Mouse (Mus musculus) adrenal gland, postnatal 0 days (tissue): ENCODE measurements around the gene Depp1. TPM values are rescaled to one million over a fixed set of nuclear protein-coding genes. Genes with fewer than 3 reads are reported as not detected.

Source experiments
- microRNA-seq: library from miRNA; unstranded; fragments of <30 nt; microRNA quantifications from one replicate; pipeline ENCODE4, GENCODE M21; 2016; ENCODE audit warnings: borderline replicate concordance; ENCODE audit not compliant: insufficient number of aligned reads
- polyA plus RNA-seq: library from polyadenylated mRNA; unstranded; fragments of >200 nt; fragmentation: Nextera tagmentation; extraction: Ambion mirVana; gene quantifications from 2 replicates; pipeline ENCODE4 v1.2.1, GENCODE M21; 2015

The Depp1 gene
- polyA plus RNA-seq = 11.1 and 20.4 TPM in 2 replicates

DNA sequence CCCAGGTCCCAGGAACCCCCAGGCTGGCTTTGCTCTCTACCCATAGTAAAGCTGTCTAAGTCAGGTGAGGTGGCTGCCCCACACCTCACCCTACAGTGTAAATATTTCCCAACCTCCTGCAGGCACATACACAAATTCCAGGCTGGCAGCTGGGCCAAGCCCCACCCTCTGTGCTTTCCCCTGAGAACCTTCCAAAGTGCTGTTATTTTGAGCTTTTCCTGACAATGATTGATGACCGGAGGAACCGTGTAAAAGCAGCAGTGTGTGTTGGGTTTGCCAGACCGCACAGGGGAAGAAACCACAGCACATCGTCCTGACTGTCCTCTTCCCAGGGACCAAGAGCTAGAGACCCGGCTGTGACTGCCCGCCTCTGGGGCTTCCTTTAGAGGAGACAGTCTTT is at the start of gene Depp1:
Gene Depp1 (plus strand): TSS at position 204 of the 400 bp plus-strand sequence.

DNA sequence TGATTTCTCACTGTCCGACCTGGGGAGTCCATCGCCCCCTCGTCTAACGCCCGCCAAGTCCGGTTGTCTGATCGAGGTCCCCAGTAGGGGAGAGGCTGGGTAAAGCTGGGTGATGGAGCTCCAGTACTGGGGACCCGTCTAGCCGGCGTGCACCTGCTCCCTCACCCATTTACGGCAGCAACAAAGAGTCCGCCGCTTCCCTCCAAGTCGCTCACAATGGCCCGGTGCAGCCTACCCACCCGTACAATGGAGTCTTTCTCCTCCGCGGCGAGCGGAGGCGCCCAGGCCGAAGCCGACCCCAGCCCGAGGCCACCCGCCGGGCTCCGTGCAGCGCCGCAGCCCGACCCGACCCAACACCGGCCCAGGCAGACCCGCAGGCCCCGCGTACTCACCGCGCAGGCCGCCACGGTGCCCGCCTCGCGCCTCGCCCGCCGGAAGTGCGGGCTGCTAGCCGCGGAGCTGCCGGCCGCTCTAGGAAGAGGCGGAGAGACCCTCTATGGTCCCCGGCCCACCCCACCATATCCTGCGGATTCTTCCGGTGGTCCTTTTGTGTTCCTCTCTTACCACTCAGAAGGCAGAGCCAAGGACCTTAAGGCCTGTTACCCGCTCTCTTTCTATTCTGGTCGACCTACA is 21.8 kb upstream of the Depp1 start, which contains the start of gene Zfp422:
Gene Zfp422 (minus strand): TSS at position 461 of the 633 bp plus-strand sequence.

DNA sequence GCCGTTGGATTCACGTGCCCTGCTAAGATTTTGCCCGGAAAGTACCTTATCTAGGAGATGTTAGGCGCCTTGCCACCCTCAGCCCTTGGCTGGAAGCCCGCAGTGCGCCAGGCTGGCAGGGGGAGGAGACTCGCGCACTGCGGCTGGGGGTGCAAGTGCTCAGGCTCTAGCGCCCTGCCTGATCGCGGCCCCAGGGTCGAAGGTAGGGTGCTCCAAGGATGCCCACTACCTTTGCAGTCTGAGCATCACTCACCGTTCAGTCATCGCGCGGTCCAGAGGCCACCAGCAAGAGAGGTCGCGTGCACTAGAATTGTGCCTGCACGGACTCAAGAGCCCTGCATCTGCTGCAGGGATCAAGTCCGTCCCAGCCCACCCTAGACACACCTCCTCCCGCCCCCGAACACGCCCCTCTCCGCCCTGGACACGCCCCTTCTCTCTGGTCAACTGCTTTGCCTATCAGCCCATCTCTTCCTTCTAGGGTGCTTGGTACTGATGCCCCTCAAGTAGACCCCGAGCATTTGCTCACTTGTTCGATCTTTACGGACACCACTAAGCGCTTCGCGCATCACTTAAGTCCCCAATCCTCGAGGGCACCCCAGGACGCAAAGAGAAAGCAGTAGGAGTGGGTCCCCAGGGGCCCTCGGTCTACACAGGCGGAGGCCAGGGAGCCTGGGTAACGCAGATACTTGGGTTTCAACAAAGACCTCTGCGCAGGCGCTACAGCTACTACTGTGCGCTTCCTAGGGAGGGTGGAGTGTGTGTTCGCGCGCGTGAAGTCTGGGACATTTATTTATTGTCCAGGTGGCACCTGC is 23.3 kb downstream of the Depp1 start, which contains the start of gene Rassf4:
Gene Rassf4 (minus strand): TSS at position 482 of the 812 bp plus-strand sequence.

Small RNA genes lying within 50 kb of the gene (microRNA-seq; reads per million reads assigned to microRNA genes)
- 1.1 reads per million for gene Mir7043

Other genes with a start within 250 kb of the Depp1 start
- gene Alox5, start 189.4 kb upstream of the Depp1 start, polyA plus RNA-seq = 1.9 and 3.4 TPM in 2 replicates
- not detected in 2 replicates for gene Olfr211, start 161.5 kb upstream of the Depp1 start, polyA plus RNA-seq
- not detected in 2 replicates for gene Olfr212, start 144.1 kb upstream of the Depp1 start, polyA plus RNA-seq
- gene Olfr213, start 112.2 kb upstream of the Depp1 start, polyA plus RNA-seq = not detected in 2 replicates
- 0.30 and 0.39 TPM in 2 replicates for gene Gm5580, start 99.5 kb upstream of the Depp1 start, polyA plus RNA-seq
- not detected in 2 replicates for gene Olfr214, start 96.4 kb upstream of the Depp1 start, polyA plus RNA-seq
- not detected in 2 replicates for gene Olfr215, start 66.4 kb upstream of the Depp1 start, polyA plus RNA-seq
- gene Zfp422, start 21.6 kb upstream of the Depp1 start, polyA plus RNA-seq = 47.2 and 49.6 TPM in 2 replicates
- gene Rassf4, start 23.3 kb downstream of the Depp1 start, polyA plus RNA-seq = 3.8 and 6.1 TPM in 2 replicates
- 0.03 and 0.05 TPM in 2 replicates for gene Tmem72, start 66.3 kb downstream of the Depp1 start, polyA plus RNA-seq